Mouse (Mus musculus): Measurements from ENCODE around the gene Lrrc32.

Lrrc32 gene

GRCm38 (mm10) chr7:98523070-98523812 lies 34.2 kb downstream of the Lrrc32 start:
- no peak for DNase-seq

GRCm38 (mm10) chr7:98523813-98524361 lies 34.8 kb downstream of the Lrrc32 start:
- DNase-seq, result no peak

GRCm38 (mm10) chr7:98524401-98524800 lies 35.3 kb downstream of the Lrrc32 start:
- DNase-seq, result no peak

- DNase-seq, result no peak
Observed at GRCm38 (mm10) chr7:98524869-98525699, 36.0 kb downstream of the Lrrc32 start.

- no peak for DNase-seq
Observed at GRCm38 (mm10) chr7:98527085-98527484, 38.0 kb downstream of the Lrrc32 start.

- no peak for DNase-seq
Observed at GRCm38 (mm10) chr7:98531612-98532011, 42.5 kb downstream of the Lrrc32 start.

GRCm38 (mm10) chr7:98532981-98533380 lies 43.9 kb downstream of the Lrrc32 start:
- DNase-seq, result no peak

GRCm38 (mm10) chr7:98534432-98534855 lies 45.4 kb downstream of the Lrrc32 start:
- no peak for DNase-seq

- DNase-seq, result no peak
Observed at GRCm38 (mm10) chr7:98535191-98535590, 46.1 kb downstream of the Lrrc32 start.

- DNase-seq, result no peak
Observed at GRCm38 (mm10) chr7:98535882-98536281, 46.8 kb downstream of the Lrrc32 start.

- DNase-seq, result no peak
Observed at GRCm38 (mm10) chr7:98537210-98537966, 48.3 kb downstream of the Lrrc32 start.

- DNase-seq, result no peak
Observed at GRCm38 (mm10) chr7:98537967-98538573, 49.0 kb downstream of the Lrrc32 start.

- no peak for DNase-seq
Observed at GRCm38 (mm10) chr7:98540879-98541278, 51.8 kb downstream of the Lrrc32 start.

GRCm38 (mm10) chr7:98541564-98541963 lies 52.5 kb downstream of the Lrrc32 start:
- DNase-seq, result no peak

GRCm38 (mm10) chr7:98542267-98542666 lies 53.2 kb downstream of the Lrrc32 start:
- DNase-seq, result no peak

GRCm38 (mm10) chr7:98542731-98543142 lies 53.7 kb downstream of the Lrrc32 start:
- DNase-seq, result peak; percentile 53

- no peak for DNase-seq
Observed at GRCm38 (mm10) chr7:98543853-98544370, 54.8 kb downstream of the Lrrc32 start.

GRCm38 (mm10) chr7:98544556-98544955 lies 55.5 kb downstream of the Lrrc32 start:
- DNase-seq, result no peak

- no peak for DNase-seq
Observed at GRCm38 (mm10) chr7:98548839-98549238, 59.8 kb downstream of the Lrrc32 start.

GRCm38 (mm10) chr7:98550596-98550995 lies 61.5 kb downstream of the Lrrc32 start:
- no peak for DNase-seq

GRCm38 (mm10) chr7:98551041-98551440 lies 62.0 kb downstream of the Lrrc32 start:
- no peak for DNase-seq
